Mouse (Mus musculus): Measurements from ENCODE around the gene Pard6b. TPM values are rescaled to one million over a fixed set of nuclear protein-coding genes. Genes with fewer than 3 reads are reported as not detected.

The Pard6b gene
- polyA plus RNA-seq, 1 experiment from 2014 or later = 4.1 TPM

- Histone ChIP-seq H3K27ac (replicated peaks) (no peak overlapping the region), H3K4me2 (replicated peaks) (no peak overlapping the region), H3K4me3 (replicated peaks) (no peak overlapping the region), H3K36me3 (no peaks in the 10 kb centered on the region), H3K9me3 (replicated peaks) (no peaks in the 10 kb centered on the region), H3K4me1 (peaks cover 9% of the 10 kb centered on the region; the same call in 1 of the 2 replicates), H3K27me3 (no peaks in the 10 kb centered on the region), H3K9ac (no peak overlapping the region)
- 87% methylated on average over 12 of the region's 12 CpGs for WGBS
- ATAC-seq (ENCODE audit: insufficient number of reproducible peaks, low FRiP score, low TSS enrichment, low read depth) = no peak
Measured at GRCm38 (mm10) chr2:168063712-168064111, 17.1 kb upstream of the Pard6b start.

- Histone ChIP-seq H3K4me1 (0 out of 2 replicates have a peak, but pooled peaks cover 5% of the 10 kb centered on the region), H3K27me3 (no peaks in the 10 kb centered on the region), H3K9me3 (replicated peaks) (no peaks in the 10 kb centered on the region), H3K36me3 (no peaks in the 10 kb centered on the region), H3K9ac (no peak overlapping the region), H3K27ac (replicated peaks) (no peak overlapping the region), H3K4me2 (replicated peaks) (no peak overlapping the region), H3K4me3 (replicated peaks) (no peak overlapping the region)
- 65% methylated on average over 7 of the region's 7 CpGs for WGBS
- ATAC-seq (ENCODE audit: insufficient number of reproducible peaks, low FRiP score, low TSS enrichment, low read depth) = no peak
Measured at GRCm38 (mm10) chr2:168065511-168065910, 15.3 kb upstream of the Pard6b start.

GRCm38 (mm10) chr2:168066783-168067182 lies 14.0 kb upstream of the Pard6b start:
- no peak overlapping the region; the same call in 1 of the 2 replicates for H3K27ac ChIP-seq (replicated peaks)
- 0 out of 2 replicates have a peak, but pooled peaks cover 5% of the 10 kb centered on the region for H3K4me1 ChIP-seq
- H3K9me3 ChIP-seq (replicated peaks) = no peaks in the 10 kb centered on the region
- no peak overlapping the region for H3K4me2 ChIP-seq (replicated peaks)
- no peak overlapping the region for H3K9ac ChIP-seq
- H3K27me3 ChIP-seq = no peaks in the 10 kb centered on the region
- H3K36me3 ChIP-seq = no peaks in the 10 kb centered on the region
- H3K4me3 ChIP-seq (replicated peaks) = no peak overlapping the region
- no peak for ATAC-seq (ENCODE audit: insufficient number of reproducible peaks, low FRiP score, low TSS enrichment, low read depth)
- WGBS = 46% methylated on average over 8 of the region's 8 CpGs

GRCm38 (mm10) chr2:168070425-168070824 lies 10.4 kb upstream of the Pard6b start:
- H3K36me3 ChIP-seq = no peaks in the 10 kb centered on the region
- peaks cover 13% of the 10 kb centered on the region for H3K4me1 ChIP-seq
- H3K27me3 ChIP-seq = no peaks in the 10 kb centered on the region
- no peaks in the 10 kb centered on the region for H3K9me3 ChIP-seq (replicated peaks)
- ATAC-seq (ENCODE audit: insufficient number of reproducible peaks, low FRiP score, low TSS enrichment, low read depth) = no peak
- H3K27ac ChIP-seq (replicated peaks) = no peak overlapping the region
- 63% methylated on average over 5 of the region's 5 CpGs for WGBS
- H3K9ac ChIP-seq = no peak overlapping the region
- H3K4me2 ChIP-seq (replicated peaks) = no peak overlapping the region
- H3K4me3 ChIP-seq (replicated peaks) = no peak overlapping the region

- 6% methylated on average over 12 of the region's 12 CpGs for WGBS
Measured at GRCm38 (mm10) chr2:168072436-168073131, 8.2 kb upstream of the Pard6b start.

GRCm38 (mm10) chr2:168073722-168074121 lies 7.1 kb upstream of the Pard6b start:
- H3K4me1 ChIP-seq = peaks cover 14% of the 10 kb centered on the region
- no peak overlapping the region for H3K27ac ChIP-seq (replicated peaks)
- H3K36me3 ChIP-seq = no peaks in the 10 kb centered on the region
- no peak overlapping the region for H3K4me3 ChIP-seq (replicated peaks)
- no peaks in the 10 kb centered on the region for H3K27me3 ChIP-seq
- no peak overlapping the region for H3K4me2 ChIP-seq (replicated peaks)
- ATAC-seq (ENCODE audit: insufficient number of reproducible peaks, low FRiP score, low TSS enrichment, low read depth) = no peak
- WGBS = 86% methylated on average over 5 of the region's 5 CpGs
- H3K9me3 ChIP-seq (replicated peaks) = no peaks in the 10 kb centered on the region
- H3K9ac ChIP-seq = no peak overlapping the region

More at GRCm38 (mm10) chr2:168072436-168073131, 8.2 kb upstream of the Pard6b start:
- 0 out of 2 replicates have a peak, but pooled peaks have one; percentile 54 for ATAC-seq (ENCODE audit: insufficient number of reproducible peaks, low FRiP score, low TSS enrichment, low read depth)
- no peaks in the 10 kb centered on the region for H3K27me3 ChIP-seq
- H3K27ac ChIP-seq (replicated peaks) = peak overlapping the region; percentile 73
- H3K36me3 ChIP-seq = no peaks in the 10 kb centered on the region
- H3K9me3 ChIP-seq (replicated peaks) = no peaks in the 10 kb centered on the region
- H3K4me3 ChIP-seq (replicated peaks) = no peak overlapping the region
- no peak overlapping the region for H3K4me2 ChIP-seq (replicated peaks)
- no peak overlapping the region for H3K9ac ChIP-seq
- peaks cover 9% of the 10 kb centered on the region for H3K4me1 ChIP-seq

GRCm38 (mm10) chr2:168074457-168074856 lies 6.3 kb upstream of the Pard6b start:
- WGBS = 63% methylated on average over 3 of the region's 3 CpGs
- H3K27ac ChIP-seq (replicated peaks) = no peak overlapping the region
- H3K9ac ChIP-seq = no peak overlapping the region
- no peaks in the 10 kb centered on the region for H3K9me3 ChIP-seq (replicated peaks)
- H3K36me3 ChIP-seq = no peaks in the 10 kb centered on the region
- H3K4me1 ChIP-seq = peaks cover 14% of the 10 kb centered on the region
- no peak overlapping the region for H3K4me3 ChIP-seq (replicated peaks)
- ATAC-seq (ENCODE audit: insufficient number of reproducible peaks, low FRiP score, low TSS enrichment, low read depth) = no peak
- no peak overlapping the region for H3K4me2 ChIP-seq (replicated peaks)
- no peaks in the 10 kb centered on the region for H3K27me3 ChIP-seq

- no peak for ATAC-seq (ENCODE audit: insufficient number of reproducible peaks, low FRiP score, low TSS enrichment, low read depth)
- H3K4me1 ChIP-seq = peaks cover 33% of the 10 kb centered on the region
- peaks cover 4% of the 10 kb centered on the region for H3K27me3 ChIP-seq
- no peaks in the 10 kb centered on the region for H3K36me3 ChIP-seq
- 63% methylated on average over 20 of the region's 20 CpGs for WGBS
- no peak overlapping the region for H3K4me3 ChIP-seq (replicated peaks)
- no peaks in the 10 kb centered on the region for H3K9me3 ChIP-seq (replicated peaks)
- no peak overlapping the region for H3K27ac ChIP-seq (replicated peaks)
- no peak overlapping the region for H3K9ac ChIP-seq
- H3K4me2 ChIP-seq (replicated peaks) = no peak overlapping the region
Measured at GRCm38 (mm10) chr2:168076840-168077576, 3.8 kb upstream of the Pard6b start.

GRCm38 (mm10) chr2:168078107-168078830 lies 2.5 kb upstream of the Pard6b start:
- H3K4me3 ChIP-seq (replicated peaks) = no peak overlapping the region
- peaks cover 11% of the 10 kb centered on the region for H3K27me3 ChIP-seq
- WGBS = 37% methylated on average over 15 of the region's 15 CpGs
- H3K4me1 ChIP-seq = peaks cover 27% of the 10 kb centered on the region
- no peak overlapping the region for H3K4me2 ChIP-seq (replicated peaks)
- H3K9me3 ChIP-seq (replicated peaks) = no peaks in the 10 kb centered on the region
- ATAC-seq (ENCODE audit: insufficient number of reproducible peaks, low FRiP score, low TSS enrichment, low read depth) = no peak
- no peaks in the 10 kb centered on the region for H3K36me3 ChIP-seq
- H3K27ac ChIP-seq (replicated peaks) = 0 out of 2 replicates have a peak overlapping the region, but pooled peaks have one; percentile 4
- H3K9ac ChIP-seq = no peak overlapping the region

- Histone ChIP-seq H3K36me3 (no peaks in the 10 kb centered on the region), H3K9me3 (replicated peaks) (no peaks in the 10 kb centered on the region), H3K9ac (peak overlapping the region; percentile 53), H3K27ac (replicated peaks) (peak overlapping the region; percentile 44), H3K27me3 (peaks cover 11% of the 10 kb centered on the region), H3K4me1 (peaks cover 36% of the 10 kb centered on the region), H3K4me2 (replicated peaks) (peak overlapping the region; percentile 99), H3K4me3 (replicated peaks) (peak overlapping the region; percentile 71)
- 2% methylated on average over 48 of the region's 49 CpGs for WGBS
- no peak for ATAC-seq (ENCODE audit: insufficient number of reproducible peaks, low FRiP score, low TSS enrichment, low read depth)
Measured at GRCm38 (mm10) chr2:168081299-168081932, 612 bp downstream of the Pard6b start.

- Histone ChIP-seq H3K36me3 (no peaks in the 10 kb centered on the region), H3K9ac (no peak overlapping the region), H3K27me3 (peaks cover 11% of the 10 kb centered on the region), H3K4me1 (peaks cover 40% of the 10 kb centered on the region), H3K27ac (replicated peaks) (no peak overlapping the region), H3K4me3 (replicated peaks) (peak overlapping the region; percentile 71), H3K9me3 (replicated peaks) (no peaks in the 10 kb centered on the region), H3K4me2 (replicated peaks) (peak overlapping the region; percentile 99)
- no peak for ATAC-seq (ENCODE audit: insufficient number of reproducible peaks, low FRiP score, low TSS enrichment, low read depth)
- 4% methylated on average over 14 of the region's 14 CpGs for WGBS
Measured at GRCm38 (mm10) chr2:168081933-168082306, 1.1 kb downstream of the Pard6b start.
